Mouse (Mus musculus) CD8-positive naive resting alpha-beta T cell, adult 57 days (primary cell): Measurements from ENCODE around the gene Olfr597. TPM values are rescaled to one million over a fixed set of nuclear protein-coding genes. Genes with fewer than 3 reads are reported as not detected.

ENCODE experiments used
- total RNA-seq: library from RNA; stranded (reverse); gene quantifications from one replicate; pipeline ENCODE4 v1.2.4, GENCODE M21; 2023

The Olfr597 gene
- total RNA-seq, result not detected

DNA sequence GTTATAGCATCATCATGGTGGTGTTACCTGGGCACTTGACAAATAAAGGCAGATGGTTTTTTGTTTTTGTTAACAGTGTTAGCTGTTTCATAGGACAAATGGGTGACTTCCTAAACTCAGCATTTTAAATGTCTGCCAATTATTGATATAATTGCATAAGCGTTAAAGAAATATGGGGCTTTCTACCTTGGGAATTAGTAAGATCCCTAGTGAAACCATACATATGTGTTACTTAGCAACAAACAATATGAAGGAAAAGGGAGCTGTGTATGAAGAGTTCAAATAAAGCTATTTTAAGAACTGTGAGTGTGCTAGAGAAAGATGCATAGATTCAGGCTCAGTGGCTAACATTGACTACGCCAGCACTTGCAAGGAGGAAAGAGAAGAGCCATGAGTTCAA, at the start of gene Olfr597:
Gene Olfr597, plus strand, starts transcription at position 301 of the 400 bp plus-strand sequence.

DNA sequence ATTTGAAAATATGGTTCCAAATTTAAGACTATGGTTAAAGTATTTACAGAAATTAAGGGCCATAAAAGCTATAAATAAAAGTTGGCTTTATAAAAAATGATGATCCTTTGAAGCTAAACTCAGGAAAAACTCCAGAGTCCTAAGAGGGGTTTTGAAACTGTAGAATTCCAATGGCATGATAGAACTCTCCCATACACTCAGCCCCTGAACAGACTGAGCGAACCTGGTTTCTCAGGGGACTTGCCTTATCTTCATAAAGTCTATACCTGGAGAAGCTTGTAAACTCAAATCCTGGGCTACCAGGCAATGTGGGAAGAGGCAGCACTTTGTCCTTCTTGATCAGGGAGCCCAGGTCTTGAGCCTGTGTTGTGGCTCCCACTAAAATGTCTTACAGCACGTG, 10.8 kb upstream of the Olfr597 start, which contains the start of gene Olfr596:
Gene Olfr596, plus strand, starts transcription at position 301 of the 400 bp plus-strand sequence.

DNA sequence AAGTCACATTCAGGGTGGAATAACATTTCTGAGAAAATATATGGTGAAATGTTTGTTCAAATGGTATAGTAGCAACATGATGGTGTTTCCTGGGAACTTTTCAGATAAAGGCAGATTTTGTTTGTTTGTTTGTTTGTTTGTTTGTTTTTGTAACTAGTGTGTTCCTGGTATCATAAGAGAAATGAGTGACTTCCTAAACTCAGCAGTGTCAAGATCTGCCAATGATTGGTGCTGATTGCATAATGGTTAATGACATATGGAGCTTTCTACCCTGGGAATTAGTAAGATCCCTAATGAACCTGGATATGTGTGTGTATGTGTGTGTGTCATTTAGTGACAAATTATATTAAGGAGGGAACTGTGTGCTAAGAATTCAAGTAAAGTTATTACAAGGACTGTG, 7.2 kb downstream of the Olfr597 start, which contains the start of gene Olfr598:
Gene Olfr598, plus strand, starts transcription at position 301 of the 400 bp plus-strand sequence.

DNA sequence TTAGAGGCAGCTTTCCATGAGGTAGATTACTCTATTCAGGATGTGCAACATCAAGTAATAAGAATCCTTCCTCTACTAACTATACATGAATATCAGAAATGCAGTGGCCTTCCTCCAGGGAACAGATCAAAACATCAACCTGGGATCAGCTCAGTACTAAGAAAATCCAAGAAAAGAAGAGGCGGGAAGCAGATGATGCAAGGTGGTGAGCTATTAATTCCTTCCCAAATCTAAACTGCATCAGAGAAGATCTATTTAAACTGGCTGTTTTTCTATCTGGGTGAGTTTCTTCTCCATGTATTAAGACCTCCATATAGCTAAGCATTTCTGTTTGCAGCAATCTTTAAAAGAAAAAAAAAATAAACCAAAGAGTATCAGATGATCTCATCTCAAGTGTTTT, 19.5 kb downstream of the Olfr597 start, which contains the start of gene Olfr599:
Gene Olfr599, plus strand, starts transcription at position 301 of the 400 bp plus-strand sequence.

DNA sequence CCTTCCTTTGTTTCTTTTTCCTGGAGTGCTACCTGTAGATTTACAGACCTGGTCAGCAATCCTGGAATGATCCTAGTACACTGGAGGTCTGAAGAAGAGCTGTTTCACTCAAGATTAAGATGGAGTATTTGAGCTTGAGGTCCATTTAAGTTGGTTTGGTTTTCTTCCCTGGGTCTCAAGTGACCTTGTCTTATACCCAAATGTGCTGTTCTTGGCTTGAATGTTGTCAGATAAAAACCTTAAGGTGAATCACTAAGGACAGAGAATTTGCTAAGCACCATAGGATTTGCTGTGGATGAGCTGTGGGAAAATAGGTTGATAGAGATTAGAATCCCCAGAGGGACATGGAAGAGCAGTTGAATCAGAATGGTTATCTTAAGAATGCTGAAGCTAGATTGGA, 33.5 kb downstream of the Olfr597 start, which contains the start of gene Olfr600:
Gene Olfr600, minus strand, starts transcription at position 101 of the 400 bp plus-strand sequence.

DNA sequence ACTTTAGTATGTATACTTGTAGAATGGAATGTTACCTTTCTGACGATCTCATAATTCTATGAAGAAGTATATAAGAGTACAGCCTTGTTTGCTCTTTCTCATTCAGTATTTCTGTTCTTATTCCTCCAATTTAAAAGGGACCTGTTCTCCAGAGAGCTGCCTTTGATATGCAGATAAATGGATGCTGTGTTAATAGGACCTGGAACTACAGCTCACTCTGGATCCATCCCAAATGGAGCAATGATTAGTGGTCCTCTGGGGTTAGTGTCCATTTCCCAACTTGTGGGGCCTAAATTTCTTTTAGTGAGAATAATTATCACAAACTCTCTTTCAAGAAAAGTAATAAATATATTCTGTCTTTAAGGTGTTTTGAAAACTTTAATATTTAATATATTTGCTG, 46.4 kb downstream of the Olfr597 start, which contains the start of gene Olfr601:
Gene Olfr601, minus strand, starts transcription at position 101 of the 400 bp plus-strand sequence.

Other genes starting within 250 kb of the Olfr597 start
- not detected for gene Olfr584, start 234.4 kb upstream of the Olfr597 start, total RNA-seq
- not detected for gene Olfr585, start 218.6 kb upstream of the Olfr597 start, total RNA-seq
- gene Olfr586, start 190.7 kb upstream of the Olfr597 start, total RNA-seq, result not detected
- not detected for gene Olfr588-ps1, start 175.4 kb upstream of the Olfr597 start, total RNA-seq
- not detected for gene Olfr589, start 160.0 kb upstream of the Olfr597 start, total RNA-seq
- gene Olfr591, start 138.0 kb upstream of the Olfr597 start, total RNA-seq, result not detected
- not detected for gene Olfr592, start 131.5 kb upstream of the Olfr597 start, total RNA-seq
- gene Olfr593, start 104.5 kb upstream of the Olfr597 start, total RNA-seq, result not detected
- not detected for gene Olfr594, start 99.3 kb upstream of the Olfr597 start, total RNA-seq
- not detected for gene Usp17ld, start 63.8 kb upstream of the Olfr597 start, total RNA-seq
- gene Olfr596, start 10.7 kb upstream of the Olfr597 start, total RNA-seq, result not detected
- gene Olfr598, start 7.3 kb downstream of the Olfr597 start, total RNA-seq, result not detected
- not detected for gene Olfr599, start 19.6 kb downstream of the Olfr597 start, total RNA-seq
- gene Olfr600, start 33.4 kb downstream of the Olfr597 start, total RNA-seq, result not detected
- gene Olfr601, start 46.3 kb downstream of the Olfr597 start, total RNA-seq, result not detected
- not detected for gene Olfr603, start 69.9 kb downstream of the Olfr597 start, total RNA-seq
- not detected for gene Usp17lc, start 98.8 kb downstream of the Olfr597 start, total RNA-seq
- not detected for gene Olfr605, start 129.1 kb downstream of the Olfr597 start, total RNA-seq
- gene Olfr606, start 132.7 kb downstream of the Olfr597 start, total RNA-seq, result not detected
- not detected for gene Olfr607, start 147.8 kb downstream of the Olfr597 start, total RNA-seq
- not detected for gene Olfr608, start 153.6 kb downstream of the Olfr597 start, total RNA-seq
- gene Olfr609, start 181.7 kb downstream of the Olfr597 start, total RNA-seq, result not detected
- gene Olfr610, start 195.8 kb downstream of the Olfr597 start, total RNA-seq, result not detected
- not detected for gene Olfr611, start 204.5 kb downstream of the Olfr597 start, total RNA-seq
- gene Olfr612, start 226.4 kb downstream of the Olfr597 start, total RNA-seq, result not detected
- not detected for gene Olfr613, start 231.8 kb downstream of the Olfr597 start, total RNA-seq
- not detected for gene Olfr615, start 239.8 kb downstream of the Olfr597 start, total RNA-seq